14 mouse cellular contexts compared by ENCODE assay signal in the genomic region with DNA sequence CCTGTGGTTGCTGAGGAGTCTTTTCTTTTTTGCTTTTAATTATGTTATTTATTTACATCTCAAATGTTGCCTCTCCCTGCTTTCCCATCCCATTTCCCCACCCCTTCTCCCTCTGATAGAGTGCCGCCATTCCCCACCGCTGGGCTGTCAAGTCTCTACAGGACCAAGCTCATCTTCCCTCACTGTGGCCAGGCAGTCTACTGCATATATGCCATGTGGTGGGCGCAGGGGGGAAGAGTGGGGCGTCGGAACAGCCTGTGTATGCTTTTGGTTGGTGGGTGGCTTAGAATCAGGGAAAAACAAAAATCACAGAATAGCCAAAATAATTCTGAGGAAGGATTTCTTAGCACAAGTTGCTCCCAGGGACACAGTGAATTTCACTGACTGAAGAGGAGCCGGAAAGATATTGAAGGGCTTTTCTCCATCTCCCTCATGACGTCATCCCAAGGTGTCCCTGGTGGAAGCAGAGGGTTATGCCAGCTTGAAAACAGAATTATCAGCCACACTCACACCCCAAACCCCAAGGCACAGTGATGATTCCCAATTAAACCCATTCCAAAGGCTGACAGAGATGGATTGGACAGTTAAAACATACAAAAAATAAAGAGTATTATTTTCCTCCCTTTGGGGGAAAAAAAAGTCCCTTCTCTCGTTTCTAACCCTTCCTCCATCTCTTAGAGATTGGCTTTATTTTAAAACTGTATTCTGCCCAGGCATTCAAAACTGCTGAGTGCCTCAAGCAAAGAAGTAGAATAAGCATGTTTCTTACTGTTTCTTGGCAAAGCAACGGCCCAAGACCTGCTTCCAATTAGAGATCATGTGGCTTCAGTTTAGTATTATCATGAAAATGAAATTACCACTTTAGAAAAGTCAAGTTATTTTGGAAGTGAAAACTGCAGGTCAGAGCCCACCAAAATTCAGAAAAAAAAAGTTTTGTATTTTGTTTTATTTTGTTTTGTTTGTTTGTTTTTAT.
DNase-seq lines count a peak whose midpoint lies in the region.
"Had no signal": no experiment of that assay in that cellular context is flagged by ENCODE, and none has a peak within 500 bp of the region (broad histone marks: within the 10 kb centered on the region; RNA-seq: fewer than 3 reads in every experiment).

No protein-coding gene starts in this region.

- peak; percentile 25 to 29 for DNase-seq in cerebellum, postnatal 10 days
- DNase-seq in cerebellum, postnatal 36 days = no peak
- peak; percentile 7 for DNase-seq in left cerebral cortex, postnatal 4 days
- DNase-seq in left cerebral cortex, adult 18-20 months (ENCODE audit: low spot score in 2 of 2) = no peak
- peak; percentile 17 for DNase-seq in brain, adult 2 months (ENCODE audit: low read depth, low spot score)
- DNase-seq in skeletal muscle tissue, adult 2 months (ENCODE audit: low read depth, low spot score) = peak; percentile 44
- DNase-seq in natural killer cell, adult 2 months (ENCODE audit: low spot score in 2 of 2) = no peak
- DNase-seq in adrenal gland, postnatal 4 days (ENCODE audit: low spot score in 2 of 2) = no peak
- DNase-seq: adrenal gland, postnatal 25 days; cerebellum, adult 18-20 months; forebrain, postnatal 0 days; heart, postnatal 36 days; layer of hippocampus, postnatal 36 days; thymus, postnatal 14 days had no signal

- intact Hi-C loops in left cerebral cortex, postnatal 4 days (cut with DNase I) = no loop called here

Comparison
In these comparisons a context has a peak if more than half of its experiments do, and no peak if none do; other contexts are left out.
1. DNase-seq: peak in cerebellum, postnatal 10 days (2 of 2), left cerebral cortex, postnatal 4 days (single experiment), brain, adult 2 months (single experiment) and skeletal muscle tissue, adult 2 months (single experiment); none in cerebellum, postnatal 36 days (0 of 2), left cerebral cortex, adult 18-20 months (0 of 2), natural killer cell, adult 2 months (0 of 2) and adrenal gland, postnatal 4 days (0 of 2).